Mouse (Mus musculus): Measurements from ENCODE around the gene Trim38.

The Trim38 gene

DNA sequence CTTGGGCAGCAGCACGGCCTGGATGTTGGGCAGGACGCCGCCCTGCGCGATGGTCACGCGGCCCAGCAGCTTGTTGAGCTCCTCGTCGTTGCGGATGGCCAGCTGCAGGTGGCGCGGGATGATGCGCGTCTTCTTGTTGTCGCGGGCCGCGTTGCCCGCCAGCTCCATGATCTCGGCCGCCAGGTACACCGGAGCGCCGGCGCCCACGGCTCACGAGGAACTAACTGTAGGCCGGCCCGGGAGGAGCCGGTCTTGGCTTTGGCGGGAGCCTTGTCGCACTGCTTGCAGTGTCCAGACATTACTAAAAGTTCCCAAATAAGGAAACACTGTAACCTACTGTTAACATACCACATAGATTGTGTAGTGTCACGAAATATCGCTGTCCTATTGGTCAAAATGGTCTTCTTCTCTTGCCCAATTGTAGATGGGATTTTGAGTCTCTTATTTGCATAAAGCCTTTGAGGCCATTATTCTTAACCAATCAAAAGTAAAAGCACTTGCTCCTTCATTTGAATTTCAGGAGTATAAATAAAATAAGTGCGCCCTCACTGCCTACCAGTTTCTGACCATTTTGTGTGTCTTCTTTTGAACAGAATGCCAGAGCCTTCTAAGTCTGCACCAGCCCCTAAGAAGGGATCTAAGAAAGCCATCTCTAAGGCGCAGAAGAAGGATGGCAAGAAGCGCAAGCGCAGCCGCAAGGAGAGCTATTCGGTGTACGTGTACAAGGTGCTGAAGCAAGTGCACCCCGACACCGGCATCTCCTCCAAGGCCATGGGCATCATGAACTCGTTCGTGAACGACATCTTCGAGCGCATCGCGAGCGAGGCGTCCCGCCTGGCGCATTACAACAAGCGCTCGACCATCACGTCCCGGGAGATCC, 23.3 kb upstream of the Trim38 start, which contains the start of gene Hist1h2bb:
Hist1h2bb (plus strand) TSS at position 534 of the 880 bp plus-strand sequence.
- peak; percentile 90 for DNase-seq

DNA sequence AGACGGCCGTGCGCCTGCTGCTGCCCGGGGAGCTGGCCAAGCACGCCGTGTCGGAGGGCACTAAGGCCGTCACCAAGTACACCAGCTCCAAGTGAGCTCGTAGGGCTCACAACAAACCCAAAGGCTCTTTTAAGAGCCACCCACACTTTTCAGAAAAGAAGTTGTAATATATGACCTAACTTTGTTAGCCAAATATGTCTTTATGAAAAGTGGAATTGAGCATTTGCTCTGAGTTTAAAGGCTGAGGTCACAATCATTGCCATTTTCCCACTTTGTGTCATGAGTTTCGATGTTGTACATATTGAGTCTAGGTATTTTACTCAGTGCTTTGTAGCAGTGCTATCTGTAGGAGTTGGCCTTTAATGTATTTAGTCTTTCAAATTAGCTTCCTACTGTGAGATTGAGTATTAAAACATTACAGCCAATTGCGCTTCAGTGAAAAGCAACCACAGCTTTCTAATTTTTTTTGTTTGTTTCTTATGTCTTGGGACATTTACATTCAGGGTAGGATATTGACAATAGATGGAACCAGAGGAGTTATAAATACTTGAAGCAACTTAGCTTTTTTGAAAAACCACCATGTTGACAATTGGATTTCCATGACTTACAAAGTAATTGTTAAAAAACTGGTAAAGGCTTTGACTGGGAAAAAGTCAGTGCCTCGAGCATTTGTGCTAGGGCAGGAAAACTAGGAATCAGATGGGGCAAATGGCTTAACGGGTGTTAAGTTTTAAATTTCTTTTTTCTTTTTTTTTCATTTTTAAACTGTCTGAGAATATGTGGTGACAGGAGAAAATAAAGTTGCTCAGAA, 22.4 kb upstream of the Trim38 start:
- no peak for DNase-seq

DNA sequence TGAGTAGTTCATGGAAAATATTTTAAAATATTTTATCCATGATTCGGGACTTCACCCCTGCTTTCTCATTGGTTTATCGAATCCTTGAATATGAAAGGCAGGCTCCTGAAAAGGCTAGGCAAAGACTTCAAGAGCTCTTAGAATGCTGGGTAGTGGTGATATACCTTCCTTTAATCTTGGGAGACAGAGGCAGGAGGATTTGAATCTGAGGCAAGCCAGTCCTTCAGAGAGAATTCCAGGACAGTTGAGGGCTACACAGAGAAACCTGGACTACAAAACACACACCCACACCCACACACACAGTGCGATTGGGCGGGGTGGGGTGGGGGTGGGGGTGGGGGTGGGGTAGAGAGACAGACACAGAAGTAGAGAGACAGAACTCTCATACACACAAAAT, 21.8 kb upstream of the Trim38 start:
- no peak for DNase-seq

DNA sequence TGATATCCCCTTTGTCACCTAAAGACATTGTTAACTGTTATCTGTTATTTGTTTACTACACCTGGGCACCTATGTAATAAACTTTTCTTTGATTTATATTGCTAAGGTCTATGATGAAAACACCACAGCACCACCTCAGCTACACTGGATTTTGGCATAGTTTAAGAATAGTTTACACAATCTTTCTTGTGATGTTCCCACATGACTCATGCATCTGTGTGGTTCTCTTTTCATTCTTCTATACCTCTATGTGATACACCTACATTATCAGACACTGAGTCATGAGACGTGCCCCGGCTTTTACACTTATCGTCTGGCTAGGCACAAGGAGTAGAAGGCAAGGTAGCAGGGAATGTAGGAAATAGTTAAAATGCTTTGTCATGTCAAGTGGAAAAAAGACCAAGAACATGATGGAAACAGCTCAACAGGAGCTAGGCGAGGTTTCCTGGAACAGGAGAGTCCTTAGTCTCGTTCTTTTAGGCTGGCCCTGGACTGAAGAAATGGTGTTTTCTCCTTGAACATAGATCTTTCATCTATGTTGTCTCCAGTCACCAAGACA, 20.1 kb upstream of the Trim38 start:
- no peak for DNase-seq

DNA sequence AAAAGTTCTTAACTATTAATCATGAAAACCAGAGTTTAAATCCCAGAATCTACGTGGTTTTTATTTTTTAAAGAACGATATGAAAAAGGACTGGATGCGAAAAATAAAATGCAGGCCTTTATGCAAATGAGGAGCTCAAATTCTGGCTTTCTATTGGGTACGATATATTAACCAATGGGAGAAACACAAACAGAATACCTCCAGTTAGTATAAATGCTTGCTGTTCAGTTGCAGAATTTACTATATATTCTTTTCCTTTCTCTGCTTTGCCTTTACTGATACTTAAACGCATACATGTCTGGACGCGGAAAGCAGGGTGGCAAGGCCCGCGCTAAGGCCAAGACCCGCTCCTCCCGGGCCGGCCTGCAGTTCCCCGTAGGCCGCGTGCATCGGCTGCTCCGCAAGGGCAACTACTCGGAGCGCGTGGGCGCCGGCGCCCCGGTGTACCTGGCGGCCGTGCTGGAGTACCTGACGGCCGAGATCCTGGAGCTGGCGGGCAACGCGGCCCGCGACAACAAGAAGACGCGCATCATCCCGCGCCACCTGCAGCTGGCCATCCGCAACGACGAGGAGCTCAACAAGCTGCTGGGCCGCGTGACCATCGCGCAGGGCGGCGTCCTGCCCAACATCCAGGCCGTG, 18.8 kb upstream of the Trim38 start, which contains the start of gene Hist1h2ab:
Hist1h2ab (plus strand) TSS at position 288 of the 639 bp plus-strand sequence.
- peak; percentile 60 for DNase-seq

DNA sequence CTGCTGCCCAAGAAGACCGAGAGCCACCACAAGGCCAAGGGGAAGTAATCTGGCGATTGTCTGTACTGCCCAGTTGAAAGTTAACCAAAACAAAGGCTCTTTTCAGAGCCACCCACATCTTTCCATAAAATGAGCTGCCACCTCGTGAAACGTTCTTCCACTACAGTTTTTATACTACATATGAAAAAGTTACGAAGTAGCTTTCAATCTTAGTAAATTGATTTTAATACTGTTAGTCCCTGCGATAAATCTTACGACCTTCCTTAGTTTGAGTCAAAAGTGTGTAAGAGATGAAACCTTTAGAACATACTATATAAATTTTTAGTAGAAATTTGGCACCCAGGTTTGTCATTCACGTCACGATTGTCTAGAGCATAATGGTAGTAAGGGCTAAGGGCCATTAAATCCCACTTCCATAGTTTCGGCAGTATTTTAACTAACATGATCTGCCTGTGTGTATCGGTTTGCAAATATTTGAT, 18.2 kb upstream of the Trim38 start:
- no peak for DNase-seq

DNA sequence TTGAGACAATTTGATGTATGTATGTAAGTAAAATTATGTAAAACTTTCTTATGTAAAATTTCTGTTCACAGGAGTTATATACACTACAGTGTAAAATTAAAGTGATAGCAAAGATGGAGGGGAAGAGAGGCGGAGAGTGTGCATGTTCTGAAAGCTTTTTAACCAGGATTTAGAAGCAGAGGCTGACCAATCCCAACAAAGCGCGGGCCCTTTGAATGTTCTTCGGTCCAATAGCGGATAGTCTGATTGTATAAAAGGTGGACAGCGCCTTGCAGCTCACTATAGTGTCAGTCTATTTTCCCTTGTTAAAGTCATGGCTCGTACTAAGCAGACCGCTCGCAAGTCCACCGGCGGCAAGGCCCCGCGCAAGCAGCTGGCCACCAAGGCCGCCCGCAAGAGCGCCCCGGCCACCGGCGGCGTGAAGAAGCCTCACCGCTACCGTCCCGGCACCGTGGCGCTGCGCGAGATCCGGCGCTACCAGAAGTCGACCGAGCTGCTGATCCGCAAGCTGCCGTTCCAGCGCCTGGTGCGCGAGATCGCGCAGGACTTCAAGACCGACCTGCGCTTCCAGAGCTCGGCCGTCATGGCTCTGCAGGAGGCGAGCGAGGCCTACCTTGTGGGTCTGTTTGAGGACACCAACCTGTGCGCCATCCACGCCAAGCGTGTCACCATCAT, 17.5 kb upstream of the Trim38 start, which contains the start of gene Hist1h3b:
Hist1h3b (plus strand) TSS at position 201 of the 675 bp plus-strand sequence.
- DNase-seq = peak; percentile 82

DNA sequence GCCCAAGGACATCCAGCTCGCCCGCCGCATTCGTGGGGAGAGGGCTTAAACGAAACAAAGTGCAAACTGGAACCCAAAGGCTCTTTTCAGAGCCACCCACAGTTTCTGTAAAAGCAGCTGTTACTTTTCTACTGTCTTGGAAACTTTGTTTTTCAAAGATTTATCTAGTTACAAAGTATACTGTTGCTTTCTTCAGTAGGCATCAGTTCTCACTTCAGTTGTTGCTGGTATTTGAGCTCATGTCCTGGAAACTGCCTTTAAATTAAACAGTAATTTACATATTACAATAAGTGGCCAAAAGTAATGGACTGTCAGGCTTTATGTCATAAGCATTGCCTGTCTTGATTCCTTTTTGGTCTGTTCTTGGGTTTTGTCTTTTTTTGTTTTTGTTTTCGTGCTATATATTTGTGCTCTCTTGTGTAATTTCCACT, 17.0 kb upstream of the Trim38 start:
- DNase-seq = no peak

DNA sequence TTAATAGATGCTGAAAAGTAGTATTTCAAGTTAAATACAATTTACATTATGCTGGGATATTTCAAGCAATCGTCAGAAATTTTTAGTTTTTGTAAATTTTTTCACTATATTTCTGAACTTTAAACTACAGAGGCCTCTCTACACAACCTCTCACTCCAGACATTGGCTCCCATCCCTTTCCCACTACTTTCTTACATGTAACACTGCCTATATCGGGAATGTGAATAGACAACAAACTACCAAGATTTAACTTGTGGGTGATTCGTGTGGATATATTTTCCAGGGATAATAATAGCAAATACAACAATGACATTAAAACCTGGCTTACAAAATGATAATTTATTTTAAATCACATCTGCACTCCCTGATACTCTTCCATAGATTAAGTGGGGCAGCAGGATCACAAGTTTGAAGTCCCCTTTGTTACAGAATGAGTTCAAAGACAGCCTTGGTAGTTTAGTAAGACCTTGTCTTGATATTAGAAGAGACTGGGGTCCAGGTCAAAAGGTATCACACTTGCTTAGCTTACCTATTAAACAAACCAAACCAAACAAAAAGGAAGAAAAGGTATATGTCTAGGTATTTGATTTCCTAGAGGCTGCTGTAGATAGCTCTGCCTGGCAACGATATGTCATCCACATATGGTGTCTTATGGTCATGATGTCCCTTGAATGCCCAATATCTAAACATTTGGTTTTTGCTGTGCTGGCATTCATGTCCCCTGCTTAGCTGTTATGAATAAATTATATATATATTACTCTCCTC, 16.2 kb upstream of the Trim38 start:
- no peak for DNase-seq

DNA sequence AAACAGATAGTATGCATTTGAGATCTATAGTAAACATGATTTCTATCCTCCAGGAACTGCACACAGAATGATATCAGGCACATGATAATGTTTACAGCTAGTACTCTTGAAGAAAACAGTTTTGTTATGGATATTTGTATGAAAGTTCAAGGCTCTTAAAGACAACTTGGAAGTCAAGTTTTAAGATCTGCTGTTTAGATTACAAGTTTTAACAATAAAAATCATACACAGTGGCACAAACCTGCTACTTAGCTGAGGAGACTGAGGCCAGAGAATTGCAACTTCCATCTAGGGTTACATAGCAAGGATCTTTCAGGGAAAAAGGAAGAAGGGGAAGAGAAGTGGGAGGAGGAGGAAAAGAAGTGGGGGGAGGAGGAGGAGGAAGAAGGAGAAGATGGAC, 14.7 kb upstream of the Trim38 start:
- DNase-seq = no peak

DNA sequence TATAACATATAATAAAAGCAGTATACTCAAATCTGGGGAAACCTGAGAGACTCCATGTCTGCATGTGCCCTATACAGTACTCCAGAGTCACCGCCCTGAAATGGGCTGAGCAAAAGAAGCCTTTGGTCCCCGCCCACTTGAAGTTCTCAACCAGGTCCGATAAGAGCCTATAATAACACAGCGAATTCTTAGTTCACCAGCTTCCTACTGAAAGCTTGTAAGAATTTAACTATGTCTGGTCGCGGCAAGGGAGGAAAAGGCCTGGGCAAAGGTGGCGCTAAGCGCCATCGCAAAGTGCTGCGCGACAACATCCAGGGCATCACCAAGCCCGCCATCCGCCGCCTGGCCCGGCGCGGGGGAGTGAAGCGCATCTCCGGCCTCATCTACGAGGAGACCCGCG, 12.9 kb upstream of the Trim38 start, which contains the start of gene Hist1h4b:
Hist1h4b (plus strand) TSS at position 224 of the 400 bp plus-strand sequence.
- peak; percentile 94 for DNase-seq

DNA sequence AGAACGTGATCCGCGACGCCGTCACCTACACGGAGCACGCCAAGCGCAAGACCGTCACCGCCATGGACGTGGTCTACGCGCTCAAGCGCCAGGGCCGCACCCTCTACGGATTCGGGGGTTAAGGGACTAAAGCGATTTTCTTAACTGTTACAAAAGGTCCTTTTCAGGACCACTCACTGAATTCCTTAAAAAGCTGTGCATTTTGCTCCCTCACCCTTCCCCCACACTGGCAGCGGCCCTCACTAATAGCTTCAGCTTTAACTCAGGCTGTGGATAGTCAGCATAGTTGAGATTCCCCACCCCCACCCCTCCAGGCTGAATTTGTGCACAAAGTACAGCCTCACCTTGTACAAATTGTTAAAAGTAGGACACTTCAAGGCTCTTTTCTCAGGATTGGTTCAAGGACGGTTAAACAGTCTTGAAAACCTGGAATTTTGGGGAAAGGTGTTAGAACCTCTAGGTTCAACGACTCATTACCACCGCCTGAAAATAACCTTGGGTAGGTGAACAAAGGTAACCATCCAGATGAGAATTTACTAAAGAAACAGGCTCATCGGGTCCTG, 12.4 kb upstream of the Trim38 start:
- DNase-seq = no peak

DNA sequence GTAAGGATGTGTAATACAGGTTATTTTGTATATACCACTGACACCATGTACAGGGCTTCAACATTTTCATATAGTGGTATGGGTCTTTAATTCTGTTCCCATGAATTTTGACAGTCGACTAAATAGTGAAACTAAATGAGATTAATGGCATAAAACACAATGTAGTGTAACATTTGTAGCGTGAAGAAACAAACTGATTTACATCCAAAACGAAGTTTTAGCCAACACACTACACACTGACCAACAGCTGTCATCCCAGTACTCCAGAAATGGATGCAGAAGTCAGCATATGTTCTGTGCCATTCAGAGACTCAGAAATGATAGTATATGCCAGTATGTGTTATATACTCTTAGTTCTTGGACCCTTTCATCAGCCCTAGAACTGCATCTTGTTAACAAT, 11.8 kb upstream of the Trim38 start:
- DNase-seq = no peak

DNA sequence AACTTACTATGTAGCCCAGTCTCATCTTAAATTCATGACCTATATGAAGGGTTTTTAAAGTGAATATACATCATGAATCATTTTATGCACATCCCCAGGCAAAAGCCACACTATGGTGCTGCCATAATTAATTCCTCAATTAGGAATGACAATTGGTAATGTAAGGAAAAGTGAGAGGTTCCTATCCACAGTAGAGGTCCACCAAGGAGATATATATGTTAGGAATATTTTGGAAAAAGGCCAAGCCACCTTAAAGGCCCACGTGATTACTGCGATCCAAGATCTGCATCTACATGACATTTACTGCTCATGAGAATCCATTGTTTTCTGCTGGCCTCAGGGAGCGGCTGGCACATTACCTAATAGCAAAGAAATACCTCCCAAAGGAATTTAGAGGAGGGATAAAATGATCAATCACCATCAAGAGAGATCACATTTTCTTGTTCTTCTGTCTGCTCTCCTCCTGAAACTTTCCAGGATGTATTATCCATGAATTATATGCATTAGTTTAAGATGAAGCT, 10.4 kb upstream of the Trim38 start:
- DNase-seq = no peak

DNA sequence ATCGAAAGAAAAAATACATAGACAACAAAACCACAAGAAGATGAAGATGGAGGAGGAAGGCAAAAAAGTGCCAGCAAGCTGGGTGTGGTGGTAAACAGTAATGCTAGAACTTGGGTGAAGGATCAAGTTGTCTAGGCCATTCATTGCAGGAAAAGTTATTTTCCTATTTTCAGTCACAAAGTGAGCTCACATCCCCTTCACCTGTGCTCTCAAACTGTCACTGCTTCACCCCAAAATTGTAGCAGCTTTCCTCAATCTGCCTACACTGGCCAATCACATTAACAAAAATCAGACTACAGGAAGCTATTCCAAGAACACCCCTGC, 9.8 kb upstream of the Trim38 start:
- DNase-seq = no peak

DNA sequence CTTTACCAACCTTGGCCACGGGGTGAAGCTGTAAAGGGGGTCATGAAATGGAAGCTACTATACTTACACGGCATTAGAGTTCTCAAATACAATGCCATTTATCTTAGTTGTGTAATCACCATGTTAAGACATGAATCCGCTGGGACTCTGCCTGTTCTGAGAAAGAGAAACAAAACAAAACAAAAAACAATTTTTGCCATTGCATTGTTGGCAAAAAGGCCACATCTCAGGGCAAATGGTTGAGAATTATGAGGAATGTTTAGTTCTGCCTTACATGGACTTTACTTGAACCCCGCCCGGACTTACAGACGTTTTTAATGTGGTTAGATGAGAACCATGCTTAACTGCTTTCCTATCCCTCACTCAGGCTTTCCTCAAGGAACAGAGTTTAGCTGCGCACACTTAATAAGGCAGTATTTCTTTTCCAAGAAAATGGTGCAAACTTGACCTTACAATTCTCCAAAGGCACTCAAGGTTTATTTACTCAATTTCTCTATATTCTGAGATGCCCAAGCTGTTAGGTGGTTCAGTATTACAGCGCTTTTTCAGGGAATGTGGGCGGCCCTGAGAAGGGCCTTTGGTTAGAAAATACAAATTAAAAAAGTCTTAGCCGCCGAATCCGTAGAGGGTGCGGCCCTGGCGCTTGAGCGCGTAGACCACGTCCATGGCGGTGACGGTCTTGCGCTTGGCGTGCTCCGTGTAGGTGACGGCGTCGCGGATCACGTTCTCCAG, 9.3 kb upstream of the Trim38 start:
- DNase-seq = no peak

DNA sequence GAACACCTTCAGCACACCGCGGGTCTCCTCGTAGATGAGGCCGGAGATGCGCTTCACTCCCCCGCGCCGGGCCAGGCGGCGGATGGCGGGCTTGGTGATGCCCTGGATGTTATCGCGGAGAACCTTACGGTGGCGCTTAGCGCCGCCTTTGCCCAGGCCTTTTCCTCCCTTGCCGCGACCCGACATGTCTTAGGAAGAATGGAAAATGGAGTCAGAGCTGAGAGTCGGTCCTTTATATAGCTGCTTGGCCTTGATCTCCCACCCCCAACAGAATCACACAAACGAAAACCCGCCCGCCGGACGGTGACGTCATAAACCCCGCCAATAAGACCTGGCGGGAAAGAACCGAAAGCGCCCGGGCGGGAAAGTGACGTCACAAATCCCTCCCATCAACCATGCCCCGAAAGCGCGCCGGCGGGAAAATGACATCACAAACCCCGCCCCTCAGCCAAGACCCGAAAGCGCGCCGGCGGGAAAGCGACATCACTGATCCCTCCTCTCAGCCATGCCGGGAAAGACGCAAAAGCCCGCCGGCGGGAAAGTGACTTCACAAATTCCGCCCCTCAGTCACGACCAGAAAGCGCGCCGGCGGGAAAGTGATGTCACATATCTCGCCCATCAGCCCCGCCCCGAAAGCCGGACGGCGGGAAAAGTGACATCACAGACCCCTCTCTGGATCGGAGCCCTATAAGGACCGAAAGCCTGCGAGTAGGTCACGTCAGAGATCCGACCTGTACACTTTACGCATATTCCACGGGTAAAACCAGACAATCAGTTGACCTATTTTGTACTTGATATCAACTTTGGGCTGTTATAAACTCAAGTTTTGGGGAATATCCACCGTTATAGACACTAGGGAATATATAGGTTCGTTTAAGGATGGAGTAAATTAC, 8.5 kb upstream of the Trim38 start, which contains the start of gene Hist1h4a:
Hist1h4a (minus strand) TSS at position 259 of the 893 bp plus-strand sequence.
- peak; percentile 96 for DNase-seq

Data from kidney, adult 9 months (tissue).